Mouse (Mus musculus) granulocyte monocyte progenitor cell, adult 5-6 weeks (primary cell): ENCODE data around the gene Vhl. TPM values are rescaled to one million over a fixed set of nuclear protein-coding genes. Genes with fewer than 3 reads are reported as not detected.

ENCODE experiments used
- ATAC-seq: replicated peaks from 2 replicates; pipeline ENCODE4 v1.8.0; 2016; ENCODE audit warnings: mild to moderate bottlenecking, moderate TSS enrichment, inconsistent platforms; ENCODE audit not compliant: poor library complexity, severe bottlenecking
- total RNA-seq, 2 experiments: library from RNA; stranded (forward) in 1 of 2; stranded (reverse) in 1 of 2; fragments of 200-712, 200-1000 nt in 1 of 2; fragments of >200 nt in 1 of 2; fragmentation: Nextera tagmentation in 1 of 2; gene quantifications; 2 replicates each; pipeline ENCODE4 v1.2.3; 2014 to 2017

Vhl gene
- total RNA-seq, 2 experiments from 2014 or later = 11.0 to 24.6 TPM

DNA sequence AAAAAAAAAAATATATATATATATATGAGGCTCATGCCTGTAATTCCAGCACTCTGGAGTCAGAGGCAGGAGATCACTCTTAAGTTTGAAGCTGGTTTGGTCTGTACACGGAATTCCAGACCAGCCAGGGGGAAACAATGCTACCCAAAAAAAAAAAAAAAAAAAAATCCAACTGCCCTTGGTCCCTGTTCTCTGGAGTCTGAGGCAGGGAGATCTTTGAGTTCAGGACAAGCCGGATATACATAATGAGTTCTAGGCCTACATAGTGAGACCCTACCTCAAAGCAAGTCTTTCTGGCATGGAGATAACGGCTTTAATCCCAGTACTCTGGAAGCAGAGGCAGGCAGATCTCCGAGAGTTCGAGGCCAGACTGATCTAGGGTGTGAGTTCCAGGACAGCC lies 373 bp upstream of the Vhl start:
- no peak for ATAC-seq

DNA sequence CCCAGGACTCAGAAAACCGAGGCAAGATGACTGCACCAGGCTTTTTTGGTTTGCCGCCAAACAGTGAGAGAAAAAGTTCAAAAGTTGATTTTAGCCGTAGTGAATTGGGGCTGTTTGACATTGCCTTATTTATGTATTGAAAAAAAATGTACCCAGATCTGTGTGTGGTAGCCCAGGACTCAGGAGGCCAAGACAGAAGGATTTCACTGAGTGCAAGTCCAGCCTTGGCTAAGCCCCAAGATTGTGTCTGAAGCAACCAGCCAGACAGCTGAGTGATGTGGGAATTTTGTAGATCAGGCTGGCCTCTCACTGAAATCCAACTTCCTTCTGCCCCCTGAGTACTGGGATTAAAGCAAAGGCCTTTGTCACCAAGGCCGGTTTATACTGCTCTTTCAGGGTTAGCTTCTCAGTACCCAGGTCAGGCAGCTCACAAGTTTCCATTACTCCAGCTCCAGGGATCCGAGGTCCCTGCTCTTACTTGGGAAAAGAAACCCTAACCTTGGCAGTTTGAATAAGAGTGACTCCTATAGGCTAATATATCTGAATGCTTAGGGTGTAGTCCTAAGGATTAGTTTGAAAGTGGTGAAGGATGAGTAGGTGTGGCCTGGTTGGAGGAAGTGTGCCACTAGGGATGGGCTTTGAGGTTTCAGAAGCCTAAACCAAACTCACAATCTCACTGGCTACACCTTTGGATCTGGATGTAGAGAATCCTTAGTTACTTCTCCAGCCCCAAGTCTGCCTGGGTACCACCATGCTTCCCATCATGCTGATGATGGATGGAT lies 1.4 kb downstream of the Vhl start:
- ATAC-seq = no peak

DNA sequence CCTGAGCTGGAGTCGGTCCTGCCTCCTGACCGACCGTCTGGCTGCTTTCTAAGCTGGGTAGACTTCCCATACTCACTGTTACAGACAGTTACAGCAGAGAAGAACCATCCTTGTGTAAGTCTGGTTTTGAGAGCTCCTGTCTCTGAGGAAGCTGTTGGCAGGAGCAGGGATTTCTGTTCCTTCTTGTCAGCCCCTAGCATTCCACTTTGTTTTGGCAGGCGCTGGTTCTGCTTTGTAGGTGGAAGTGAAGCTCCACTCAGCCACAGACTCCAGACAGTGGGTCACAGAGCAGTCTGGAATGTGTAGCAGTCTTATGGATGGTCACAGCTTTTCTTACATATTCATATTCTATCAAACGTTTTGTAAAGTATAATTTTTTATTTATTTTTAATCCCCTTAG lies 6.6 kb downstream of the Vhl start:
- ATAC-seq = peak; percentile 91

DNA sequence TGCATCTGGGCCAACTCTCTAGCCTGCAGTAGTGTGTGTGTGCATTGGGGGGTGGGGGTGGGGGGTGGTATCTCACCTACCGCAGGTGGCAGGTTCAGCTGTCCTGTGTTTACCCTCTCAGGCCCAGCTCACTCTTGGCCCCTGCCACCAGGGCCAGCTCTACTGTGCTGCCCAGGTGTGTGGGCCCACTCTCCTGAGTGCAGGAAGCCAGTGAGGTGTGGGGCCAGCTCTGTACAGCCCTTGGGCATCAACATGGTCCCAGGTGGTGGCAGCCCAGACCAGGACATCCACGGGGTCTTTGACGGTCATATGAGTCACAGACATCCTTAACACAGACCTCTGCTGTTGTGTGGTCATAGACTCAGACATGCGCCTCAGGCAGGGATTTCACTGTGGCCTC lies 9.1 kb downstream of the Vhl start:
- ATAC-seq = no peak

DNA sequence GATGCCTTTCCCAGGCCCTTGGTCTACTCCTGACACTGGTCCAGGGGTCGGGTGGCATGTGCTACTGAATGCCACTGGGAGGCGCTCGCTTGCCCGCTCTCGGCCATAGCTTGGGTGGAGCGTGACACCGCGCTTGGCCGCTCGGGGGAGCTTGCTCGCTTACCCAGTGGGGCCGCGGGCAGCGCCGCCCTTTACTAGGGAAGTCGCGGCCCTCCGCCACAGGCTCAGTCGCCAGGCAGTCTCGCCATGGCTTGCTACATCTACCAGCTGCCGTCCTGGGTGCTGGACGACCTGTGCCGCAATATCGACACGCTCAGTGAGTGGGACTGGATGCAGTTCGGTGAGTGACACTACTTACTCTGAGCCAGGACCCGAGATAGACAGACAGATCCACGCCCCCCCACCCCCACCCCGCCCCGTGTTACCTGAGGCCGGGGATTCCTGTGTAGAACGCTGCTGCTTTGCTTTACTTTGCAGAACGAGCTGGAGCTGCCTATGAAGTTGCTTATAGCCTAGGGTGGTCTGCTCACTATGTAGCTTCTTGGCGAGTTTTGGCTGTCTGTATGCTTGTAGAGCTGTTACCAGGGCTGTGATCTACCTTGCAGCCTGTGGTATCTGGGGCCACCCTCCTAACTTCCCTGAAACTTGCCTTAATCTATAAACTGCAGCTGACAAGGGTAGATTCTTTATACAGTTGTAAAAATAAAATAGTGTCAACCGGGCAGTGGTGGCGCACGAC lies 14.7 kb downstream of the Vhl start, which contains the start of gene Irak2:
TSS of gene Irak2 (plus strand) at position 166 of the 739 bp plus-strand sequence.
- peak; percentile 100 for ATAC-seq

DNA sequence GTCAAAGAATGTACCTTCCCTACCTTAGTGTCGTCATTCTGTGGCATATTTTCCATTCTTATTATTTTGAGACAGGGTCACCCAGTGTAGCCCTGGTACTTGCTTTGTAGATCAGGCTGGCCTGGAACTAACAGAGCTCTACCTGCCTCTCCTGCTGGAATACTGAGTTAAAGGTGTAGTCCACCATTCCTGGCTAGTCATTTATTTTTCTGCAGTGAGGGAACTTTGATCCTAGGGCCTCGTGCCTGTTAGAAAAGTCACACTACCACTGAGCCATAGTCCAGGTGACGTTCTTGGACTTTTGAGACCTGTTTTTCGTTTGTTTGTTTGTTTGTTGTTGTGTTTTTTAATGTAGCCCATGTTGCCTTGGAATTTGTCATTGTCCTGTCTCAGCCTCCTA lies 15.4 kb downstream of the Vhl start:
- no peak for ATAC-seq

DNA sequence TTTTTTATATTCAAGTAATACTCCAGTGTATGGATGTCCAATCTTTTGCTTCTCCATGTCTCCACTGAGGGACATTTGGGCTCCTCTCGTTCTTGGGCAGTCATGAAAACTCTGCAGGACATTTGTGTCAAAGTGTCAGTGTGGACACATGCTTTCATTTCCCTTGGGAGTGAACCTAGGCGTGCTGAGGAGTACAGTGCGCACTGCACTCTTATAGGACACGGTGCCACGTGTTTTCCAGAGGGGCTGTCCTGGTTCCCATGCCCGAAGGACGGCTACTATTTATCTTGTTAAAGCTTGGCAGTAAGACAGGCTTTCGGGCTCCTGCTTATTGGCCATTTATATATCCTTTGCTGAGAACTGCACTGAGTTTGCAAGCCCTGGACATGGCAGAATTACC lies 18.8 kb downstream of the Vhl start:
- no peak for ATAC-seq

DNA sequence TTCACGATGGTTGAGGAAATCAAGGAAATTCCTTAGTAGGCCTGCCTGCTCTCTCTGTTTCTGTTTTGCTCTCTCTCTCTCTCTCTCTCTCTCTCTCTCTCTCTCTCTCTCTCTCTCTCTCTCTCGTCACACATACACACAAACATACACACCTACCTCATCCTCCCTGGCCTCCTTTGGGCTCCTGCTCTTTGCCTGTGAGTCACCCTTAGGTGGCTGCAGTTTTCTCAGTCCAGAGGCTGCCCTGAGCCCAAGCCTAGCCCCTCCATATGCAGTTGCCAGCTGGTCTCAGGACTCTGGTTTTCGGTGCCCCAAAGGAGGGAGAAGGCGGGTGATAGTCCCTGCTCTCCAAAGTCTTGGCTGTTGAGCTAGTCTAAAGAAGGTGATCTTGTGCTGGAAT lies 19.3 kb downstream of the Vhl start:
- no peak for ATAC-seq

DNA sequence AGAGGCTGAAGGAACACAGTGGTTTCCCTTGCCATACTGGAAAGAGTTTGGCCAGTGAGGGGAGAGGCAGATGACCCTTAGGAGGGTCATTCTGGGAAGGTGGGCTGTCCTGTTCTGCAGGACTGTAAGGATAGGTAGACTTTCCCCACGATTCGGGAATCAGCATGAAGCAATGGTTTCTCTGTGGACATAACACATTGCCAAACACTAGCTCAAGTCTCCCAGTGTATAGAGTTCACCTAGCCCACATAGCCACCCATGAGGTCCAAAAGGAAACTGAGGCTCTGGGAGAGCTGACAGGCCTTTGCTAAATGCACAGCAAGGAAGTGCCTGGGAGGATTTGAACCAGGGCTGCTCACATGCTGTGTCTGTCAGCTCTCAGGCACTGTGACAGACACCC lies 20.2 kb downstream of the Vhl start:
- ATAC-seq = no peak

DNA sequence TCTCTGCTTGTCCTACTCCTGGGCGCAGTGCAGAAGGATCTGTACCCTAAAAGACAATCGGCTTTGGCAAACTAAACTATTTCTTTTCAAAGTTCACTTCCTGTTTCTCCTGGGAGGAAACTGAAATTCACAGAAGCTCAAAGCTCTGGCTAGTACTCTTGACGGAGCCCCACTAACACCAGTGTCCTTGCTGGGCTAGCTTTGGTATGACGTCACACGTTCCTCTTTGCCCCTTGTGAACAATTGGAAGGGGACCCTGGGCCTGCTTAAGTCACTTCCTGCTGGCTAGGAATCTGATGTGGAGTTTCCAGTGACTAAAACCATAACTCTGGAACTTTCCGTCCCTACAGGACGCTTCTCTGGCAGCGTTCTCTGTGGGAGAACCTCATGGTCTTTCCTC lies 21.0 kb downstream of the Vhl start:
- peak; percentile 81 for ATAC-seq

DNA sequence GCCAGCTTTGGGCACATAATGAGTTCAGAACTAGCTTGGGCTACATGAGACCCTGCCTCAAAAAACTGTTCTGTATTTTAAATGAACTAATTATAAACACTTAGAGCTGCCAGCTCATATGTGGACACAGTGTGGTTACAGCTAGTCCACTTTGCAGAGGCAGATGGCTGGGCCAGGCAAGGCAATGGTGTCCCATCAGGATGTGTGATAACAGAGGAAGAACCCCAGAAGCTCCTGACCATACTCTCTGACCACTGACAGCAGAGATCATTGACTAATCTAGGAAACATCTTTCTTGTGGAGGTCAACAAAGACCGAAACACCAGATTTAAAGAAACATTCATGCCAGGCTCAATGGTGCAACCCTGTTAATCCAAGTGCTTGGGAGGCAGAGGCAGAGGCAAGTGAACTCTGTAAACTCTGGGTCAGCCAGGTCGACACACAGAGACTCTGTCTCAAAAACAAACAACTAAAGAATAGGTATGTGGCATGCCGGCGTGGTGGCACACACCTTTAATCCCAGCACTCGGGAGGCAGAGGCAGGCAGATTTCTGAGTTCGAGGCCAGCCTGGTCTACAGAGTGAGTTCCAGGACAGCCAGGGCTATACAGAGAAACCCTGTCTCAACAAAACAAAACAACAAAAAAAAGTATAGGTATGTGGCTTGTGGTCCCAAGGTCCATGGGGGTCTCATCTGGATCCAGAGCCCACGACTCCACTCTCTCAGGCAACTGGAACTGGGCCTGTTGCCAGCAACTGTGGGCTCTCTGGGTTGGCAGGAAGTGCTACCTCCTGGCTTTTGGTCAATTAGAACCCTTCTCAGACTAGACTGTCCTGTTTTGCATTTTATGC lies 25.8 kb downstream of the Vhl start:
- ATAC-seq = peak; percentile 72

DNA sequence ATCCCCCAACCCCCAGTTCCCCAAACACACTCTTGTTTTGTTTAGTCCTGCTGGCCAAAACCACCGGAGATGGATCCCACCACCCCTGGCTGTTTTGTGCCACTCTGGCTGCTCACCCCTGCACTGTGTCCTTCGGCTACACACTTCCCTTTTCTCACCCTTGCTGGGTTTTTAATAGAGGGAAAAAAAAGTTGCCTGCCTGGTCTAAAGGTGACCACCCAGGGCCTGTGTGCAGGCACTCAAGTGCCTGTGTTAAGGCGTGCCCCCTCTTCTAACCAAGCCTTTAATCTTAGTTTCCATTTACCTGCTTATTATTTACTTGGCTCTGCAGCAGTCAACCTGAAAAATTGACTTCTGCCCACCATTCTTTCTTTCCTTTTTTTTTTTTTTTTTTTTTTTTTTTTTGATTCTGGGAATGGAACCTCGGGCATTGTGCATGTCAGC lies 26.5 kb downstream of the Vhl start:
- ATAC-seq = peak; percentile 42

DNA sequence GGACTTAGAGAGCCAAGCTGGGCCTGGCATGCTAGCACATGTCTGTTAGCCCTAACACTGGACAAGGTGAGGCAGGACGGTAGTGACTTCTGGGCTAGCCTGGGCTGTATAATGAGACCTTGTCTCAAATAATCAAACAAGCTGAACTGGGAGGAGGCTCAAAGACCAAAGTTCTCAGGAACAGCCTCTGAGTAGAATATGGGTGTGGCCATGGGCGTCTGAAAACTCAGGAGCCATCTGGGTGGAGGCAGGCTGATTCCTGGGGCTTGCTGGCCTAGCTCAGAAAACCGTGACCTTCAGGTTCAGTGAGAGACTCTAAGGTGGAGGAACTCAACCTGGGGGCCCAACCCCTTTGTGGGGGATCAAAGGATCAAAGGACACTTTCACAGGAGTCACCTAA lies 27.9 kb downstream of the Vhl start:
- no peak for ATAC-seq

DNA sequence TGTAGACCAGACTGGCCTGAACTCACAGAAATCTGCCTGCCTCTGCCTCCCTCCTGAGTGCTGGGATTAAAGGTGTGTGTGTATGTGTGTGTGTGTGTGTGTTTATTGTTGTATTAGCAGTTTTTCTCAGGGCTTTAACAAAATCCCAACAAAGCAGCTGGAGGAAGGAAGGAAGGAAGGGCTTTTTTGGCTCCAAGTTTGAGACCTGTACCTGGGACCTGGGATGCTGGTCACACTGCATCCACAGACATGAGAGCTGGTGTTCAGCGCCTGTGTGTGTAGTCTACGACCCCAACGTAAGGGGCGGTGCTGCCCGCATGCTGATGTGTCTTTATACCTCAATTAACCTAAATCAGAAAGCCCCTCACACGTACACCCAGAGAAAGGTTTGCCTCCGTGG lies 29.8 kb downstream of the Vhl start:
- no peak for ATAC-seq

DNA sequence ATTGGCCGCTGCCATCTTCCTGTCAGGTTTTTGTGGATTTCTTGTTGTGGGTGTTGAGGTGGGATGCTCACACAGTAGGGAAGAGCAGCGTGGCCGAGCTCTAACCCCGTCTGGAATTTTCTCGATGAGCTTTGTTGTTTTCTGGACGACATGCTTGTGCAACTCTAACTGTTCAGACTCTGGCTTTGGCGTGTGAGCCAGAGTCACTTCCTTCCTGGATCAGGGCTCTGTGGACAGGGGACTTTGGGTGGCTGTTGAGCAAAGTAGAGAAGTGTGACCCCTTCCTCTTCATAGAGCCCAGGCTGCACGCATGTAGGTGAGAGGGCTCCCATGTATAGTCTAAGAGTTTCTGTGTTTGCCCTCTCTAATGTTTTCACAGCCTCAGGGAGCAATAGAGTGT lies 30.3 kb downstream of the Vhl start:
- ATAC-seq = peak; percentile 68

DNA sequence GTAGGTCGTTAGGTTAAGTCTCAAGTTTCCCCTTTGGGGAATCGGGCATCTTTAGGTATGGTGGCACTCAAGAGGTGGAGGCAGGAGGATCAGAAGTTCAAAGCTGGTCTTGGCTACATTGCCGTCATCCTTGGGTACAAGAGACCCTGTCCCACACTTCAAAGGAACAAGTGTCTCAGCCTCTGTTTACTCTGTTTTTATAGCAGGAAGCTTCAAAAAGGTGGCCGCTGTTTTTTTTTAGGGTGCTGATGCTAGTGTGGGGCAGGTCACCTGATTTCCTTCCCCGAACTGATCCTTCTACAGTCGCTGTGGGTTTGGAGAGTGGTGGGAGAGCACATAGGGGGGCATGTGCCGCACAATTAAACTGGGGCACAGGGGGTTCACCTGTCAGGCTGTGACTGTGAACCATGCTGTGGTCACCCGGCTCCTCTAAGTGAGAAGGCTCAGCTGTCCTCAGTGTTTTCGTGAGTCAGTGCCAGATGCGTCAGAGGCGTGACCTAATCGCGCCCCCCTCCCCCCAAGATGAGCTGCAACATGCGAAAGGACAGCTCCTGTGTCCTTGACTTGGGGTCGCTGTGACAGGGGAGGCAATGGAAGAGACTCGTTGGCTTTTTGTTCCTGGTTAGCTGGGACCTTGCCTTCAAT lies 31.1 kb downstream of the Vhl start:
- peak; percentile 46 for ATAC-seq

DNA sequence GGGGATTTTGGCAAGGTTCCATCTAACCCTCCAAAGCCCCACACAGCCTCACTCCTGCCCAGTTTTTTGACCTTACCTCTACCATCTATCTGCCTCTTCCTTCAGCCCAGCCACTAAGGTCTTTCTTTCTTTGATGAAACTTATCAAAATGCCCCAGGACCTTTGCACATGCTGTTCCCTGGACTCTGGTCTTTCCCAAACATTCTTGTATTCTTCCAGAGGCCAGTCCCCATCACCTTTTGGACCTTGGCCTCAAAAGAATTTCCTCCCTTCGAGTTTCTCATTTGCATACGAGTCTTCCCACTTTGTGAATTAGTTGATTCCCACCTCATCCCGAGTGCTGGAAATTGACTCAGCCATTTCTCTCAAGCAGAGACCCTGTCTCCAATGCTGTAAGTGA lies 31.7 kb downstream of the Vhl start:
- ATAC-seq = no peak

DNA sequence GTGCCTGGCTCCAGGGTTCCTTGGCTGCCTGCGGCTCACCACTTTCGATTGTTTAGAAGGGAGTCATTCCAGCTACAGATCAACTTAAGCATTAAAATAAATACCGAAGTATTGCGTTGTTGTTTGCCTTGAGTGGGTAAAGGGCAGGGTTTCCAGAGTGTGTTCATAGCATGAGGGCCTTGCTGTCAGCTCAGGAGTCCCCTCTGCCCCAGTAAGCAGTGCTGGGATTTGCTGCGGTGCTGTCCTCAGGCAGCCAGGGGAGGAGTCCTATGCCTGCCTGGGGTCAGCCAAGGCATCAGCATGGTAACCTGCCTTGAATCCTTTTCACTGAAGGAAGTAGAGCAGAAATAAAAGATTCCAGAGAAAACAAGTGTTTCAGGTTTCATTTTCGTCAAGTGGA lies 33.1 kb downstream of the Vhl start:
- ATAC-seq = no peak

DNA sequence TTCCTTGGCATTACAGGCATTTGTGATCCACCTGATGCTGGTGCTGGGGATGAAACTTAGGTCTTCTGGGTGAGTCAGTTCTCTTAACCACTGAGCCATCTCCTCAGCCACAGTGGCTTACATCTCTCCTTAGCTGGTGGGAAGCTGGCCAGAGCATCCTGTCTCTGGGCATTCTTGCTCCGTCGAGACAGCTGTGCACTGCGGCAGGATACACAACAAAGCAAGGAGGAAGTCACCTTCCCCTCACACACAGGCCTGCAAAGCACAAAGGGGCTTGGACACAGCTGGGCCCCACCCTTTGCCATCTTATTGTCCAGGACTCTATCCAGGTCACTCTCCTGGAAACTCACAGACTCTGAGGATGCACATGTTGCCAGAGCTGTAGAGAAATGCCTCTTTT lies 34.5 kb downstream of the Vhl start:
- 0 out of 2 replicates have a peak, but pooled peaks have one; percentile 9 for ATAC-seq
